In genomic region chr5:113783581-113784001, GRCm38 (mm10) we compare ENCODE assay signal across 9 mouse cellular contexts. TPM values are rescaled to one million over a fixed set of nuclear protein-coding genes. Genes with fewer than 3 reads are reported as not detected.
DNase-seq lines count a peak whose midpoint lies in the region; ATAC-seq lines count a peak whose summit lies in the region.
"Had no signal": no experiment of that assay in that cellular context is flagged by ENCODE, and none has a peak within 500 bp of the region (broad histone marks: within the 10 kb centered on the region; RNA-seq: fewer than 3 reads in every experiment).

No protein-coding gene starts in this region.

- no peaks in the 10 kb centered on the region for H3K27me3 ChIP-seq in embryonic facial prominence, embryonic 11.5 days (ENCODE audit: control insufficient read depth, insufficient read depth, low read length)
- no peaks in the 10 kb centered on the region for H3K27me3 ChIP-seq in limb, embryonic 12.5 days
- H3K27me3 ChIP-seq in neural tube, embryonic 15.5 days (replicated peaks), result peaks cover 9% of the 10 kb centered on the region; the same call in 1 of the 2 replicates

- peak overlapping the region; percentile 46 for H3K9ac ChIP-seq in embryonic facial prominence, embryonic 11.5 days (replicated peaks; ENCODE audit: low read length)
- H3K9ac ChIP-seq in limb, embryonic 12.5 days (replicated peaks), result peak overlapping the region; percentile 34; the same call in 1 of the 2 replicates
- no peak overlapping the region for H3K9ac ChIP-seq in neural tube, embryonic 15.5 days (replicated peaks)

- peak; percentile 63 for DNase-seq in layer of hippocampus, adult 11-12 months (ENCODE audit: low spot score)
- DNase-seq in layer of hippocampus, adult 9-10 months (ENCODE audit: low spot score), result no peak
- peak; percentile 65 for DNase-seq in embryonic facial prominence, embryonic 11.5 days (ENCODE audit: low spot score)
- peak; percentile 64 to 68 for DNase-seq in heart, postnatal 14 days
- no peak for DNase-seq in thymus, adult 18-20 months

- H3K4me1 ChIP-seq in embryonic facial prominence, embryonic 11.5 days (ENCODE audit: control insufficient read depth, insufficient read depth, low read length), result peaks cover 13% of the 10 kb centered on the region
- H3K4me1 ChIP-seq in limb, embryonic 12.5 days (replicated peaks), result peaks cover 66% of the 10 kb centered on the region
- peaks cover 3% of the 10 kb centered on the region; the same call in 1 of the 2 replicates for H3K4me1 ChIP-seq in neural tube, embryonic 15.5 days

- no peaks in the 10 kb centered on the region for H3K9me3 ChIP-seq in embryonic facial prominence, embryonic 11.5 days (replicated peaks; ENCODE audit: control insufficient read depth, low read length)
- H3K9me3 ChIP-seq in limb, embryonic 12.5 days, result no peaks in the 10 kb centered on the region
- H3K9me3 ChIP-seq in neural tube, embryonic 15.5 days (replicated peaks), result no peaks in the 10 kb centered on the region
- H3K9me3 ChIP-seq: G1E had no signal

- no peak for ATAC-seq in embryonic facial prominence, embryonic 11.5 days (replicated peaks; ENCODE audit: insufficient number of reproducible peaks, low FRiP score, low TSS enrichment, low read depth)
- no peak for ATAC-seq in limb, embryonic 12.5 days (ENCODE audit: insufficient number of reproducible peaks, insufficient read depth, low FRiP score, low TSS enrichment, low read depth)
- no peak for ATAC-seq in neural tube, embryonic 15.5 days (ENCODE audit: low FRiP score)
- no peak for ATAC-seq in activated CD4-positive, CD25-positive, alpha-beta regulatory T cell, adult 4 months

- H3K36me3 ChIP-seq in embryonic facial prominence, embryonic 11.5 days (replicated peaks; ENCODE audit: control insufficient read depth, insufficient read depth, low read depth, low read length), result no peaks in the 10 kb centered on the region; the same call in 1 of the 2 replicates
- H3K36me3 ChIP-seq in limb, embryonic 12.5 days, result peaks cover 3% of the 10 kb centered on the region; the same call in 1 of the 2 replicates
- no peaks in the 10 kb centered on the region for H3K36me3 ChIP-seq in neural tube, embryonic 15.5 days

- H3K4me3 ChIP-seq in embryonic facial prominence, embryonic 11.5 days (ENCODE audit: low read depth, low read length), result no peak overlapping the region
- H3K4me3 ChIP-seq in limb, embryonic 12.5 days (replicated peaks), result no peak overlapping the region
- H3K4me3 ChIP-seq in neural tube, embryonic 15.5 days (replicated peaks), result no peak overlapping the region

- H3K4me2 ChIP-seq in embryonic facial prominence, embryonic 11.5 days (ENCODE audit: low read depth, low read length), result no peak overlapping the region
- peak overlapping the region; percentile 43 for H3K4me2 ChIP-seq in limb, embryonic 12.5 days
- no peak overlapping the region for H3K4me2 ChIP-seq in neural tube, embryonic 15.5 days

- 10% methylated on average over 12 of the region's 12 CpGs for WGBS in embryonic facial prominence, embryonic 11.5 days
- 7% methylated on average over 12 of the region's 12 CpGs for WGBS in limb, embryonic 12.5 days
- 20% methylated on average over 12 of the region's 12 CpGs for WGBS in neural tube, embryonic 15.5 days

- H3K27ac ChIP-seq in embryonic facial prominence, embryonic 11.5 days (replicated peaks; ENCODE audit: low read depth, low read length), result peak overlapping the region; percentile 78
- H3K27ac ChIP-seq in limb, embryonic 12.5 days, result peak overlapping the region; percentile 93
- H3K27ac ChIP-seq in neural tube, embryonic 15.5 days (replicated peaks), result peak overlapping the region; percentile 30; the same call in 1 of the 2 replicates

- intact Hi-C loops in heart, postnatal 14 days (cut with DNase I), result no loop called here

RNA-seq across cellular contexts. Expression of gene Iscu, which starts 11.0 kb away (rescaled TPM):
- 103 and 113 TPM in 2 replicates for polyA plus RNA-seq in embryonic facial prominence, embryonic 11.5 days (2014; fragmentation: Nextera tagmentation; extraction: Ambion mirVana)
- 100 to 1,000 TPM; 140 to 145 TPM for total RNA-seq in heart, postnatal 14 days (2021)
- polyA plus RNA-seq in limb, embryonic 12.5 days (2016; fragmentation: Nextera tagmentation; extraction: Ambion mirVana), result 117 and 128 TPM in 2 replicates
- polyA plus RNA-seq in neural tube, embryonic 15.5 days (2015; fragmentation: Nextera tagmentation; extraction: Ambion mirVana), result 88.6 and 90.9 TPM in 2 replicates
- polyA plus RNA-seq in activated CD4-positive, CD25-positive, alpha-beta regulatory T cell, adult 4 months (2017; shearing (Covaris generic)), result 10 to 100 TPM; 23.8 to 24.5 TPM

RNA-seq across cellular contexts. Expression of gene Sart3, which starts 11.3 kb away (rescaled TPM):
- 52.4 and 55.4 TPM in 2 replicates for polyA plus RNA-seq in embryonic facial prominence, embryonic 11.5 days (2014; fragmentation: Nextera tagmentation; extraction: Ambion mirVana)
- total RNA-seq in heart, postnatal 14 days (2021), result 10 to 100 TPM; 15.6 to 16.9 TPM
- 87.9 and 91.5 TPM in 2 replicates for polyA plus RNA-seq in limb, embryonic 12.5 days (2016; fragmentation: Nextera tagmentation; extraction: Ambion mirVana)
- polyA plus RNA-seq in neural tube, embryonic 15.5 days (2015; fragmentation: Nextera tagmentation; extraction: Ambion mirVana), result 40.7 and 42.3 TPM in 2 replicates
- polyA plus RNA-seq in activated CD4-positive, CD25-positive, alpha-beta regulatory T cell, adult 4 months (2017; shearing (Covaris generic)), result 10 to 100 TPM in 1 of 2 experiments, 1 to 10 TPM in 1; 8.0 to 18.9 TPM

RNA-seq across cellular contexts. Expression of gene Tmem119, which starts 16.7 kb away (rescaled TPM):
- polyA plus RNA-seq in embryonic facial prominence, embryonic 11.5 days (2014; fragmentation: Nextera tagmentation; extraction: Ambion mirVana), result 50.8 and 54.2 TPM in 2 replicates
- 10 to 100 TPM; 10.5 to 12.5 TPM for total RNA-seq in heart, postnatal 14 days (2021)
- 236 and 242 TPM in 2 replicates for polyA plus RNA-seq in limb, embryonic 12.5 days (2016; fragmentation: Nextera tagmentation; extraction: Ambion mirVana)
- 12.1 and 23.1 TPM in 2 replicates for polyA plus RNA-seq in neural tube, embryonic 15.5 days (2015; fragmentation: Nextera tagmentation; extraction: Ambion mirVana)
- not detected for polyA plus RNA-seq in activated CD4-positive, CD25-positive, alpha-beta regulatory T cell, adult 4 months (2017; shearing (Covaris generic))

RNA-seq across cellular contexts. Expression of gene Ficd, which starts 48.0 kb away (rescaled TPM):
- polyA plus RNA-seq in embryonic facial prominence, embryonic 11.5 days (2014; fragmentation: Nextera tagmentation; extraction: Ambion mirVana), result 1.6 and 2.0 TPM in 2 replicates
- total RNA-seq in heart, postnatal 14 days (2021), result 1 to 10 TPM; 4.7 to 5.7 TPM
- 3.8 and 5.0 TPM in 2 replicates for polyA plus RNA-seq in limb, embryonic 12.5 days (2016; fragmentation: Nextera tagmentation; extraction: Ambion mirVana)
- 9.6 and 11.1 TPM in 2 replicates for polyA plus RNA-seq in neural tube, embryonic 15.5 days (2015; fragmentation: Nextera tagmentation; extraction: Ambion mirVana)
- 1 to 10 TPM; 3.3 to 5.2 TPM for polyA plus RNA-seq in activated CD4-positive, CD25-positive, alpha-beta regulatory T cell, adult 4 months (2017; shearing (Covaris generic))

RNA-seq across cellular contexts. Expression of gene Selplg, which starts 48.9 kb away (rescaled TPM):
- polyA plus RNA-seq in embryonic facial prominence, embryonic 11.5 days (2014; fragmentation: Nextera tagmentation; extraction: Ambion mirVana), result 1.2 and 2.0 TPM in 2 replicates
- 1 to 10 TPM; 2.3 to 6.4 TPM for total RNA-seq in heart, postnatal 14 days (2021)
- polyA plus RNA-seq in limb, embryonic 12.5 days (2016; fragmentation: Nextera tagmentation; extraction: Ambion mirVana), result 1.4 and 1.8 TPM in 2 replicates
- polyA plus RNA-seq in neural tube, embryonic 15.5 days (2015; fragmentation: Nextera tagmentation; extraction: Ambion mirVana), result 2.3 and 27.7 TPM in 2 replicates
- 100 to 1,000 TPM; 629 to 698 TPM for polyA plus RNA-seq in activated CD4-positive, CD25-positive, alpha-beta regulatory T cell, adult 4 months (2017; shearing (Covaris generic))

Comparison
In these comparisons a context has a peak if more than half of its experiments do, and no peak if none do; other contexts are left out.
1. DNase-seq: peak in layer of hippocampus, adult 11-12 months (single experiment), embryonic facial prominence, embryonic 11.5 days (single experiment) and heart, postnatal 14 days (2 of 2); none in layer of hippocampus, adult 9-10 months (single experiment) and thymus, adult 18-20 months (0 of 2).
2. H3K27ac ChIP-seq: peak in every context shown above with its lines; median percentile 93 in limb, embryonic 12.5 days; 78 in embryonic facial prominence, embryonic 11.5 days; 30 in neural tube, embryonic 15.5 days.
3. RNA of gene Tmem119, which starts 16.7 kb away (polyA plus RNA-seq): 236 to 242 TPM in limb, embryonic 12.5 days, 50.8 to 54.2 TPM in embryonic facial prominence, embryonic 11.5 days and 12.1 to 23.1 TPM in neural tube, embryonic 15.5 days; not detected in activated CD4-positive, CD25-positive, alpha-beta regulatory T cell, adult 4 months; every median in the first group is over 10 times any median in the second.